Mouse (Mus musculus): Measurements from ENCODE around the gene Dmac2.

Dmac2 gene

DNA sequence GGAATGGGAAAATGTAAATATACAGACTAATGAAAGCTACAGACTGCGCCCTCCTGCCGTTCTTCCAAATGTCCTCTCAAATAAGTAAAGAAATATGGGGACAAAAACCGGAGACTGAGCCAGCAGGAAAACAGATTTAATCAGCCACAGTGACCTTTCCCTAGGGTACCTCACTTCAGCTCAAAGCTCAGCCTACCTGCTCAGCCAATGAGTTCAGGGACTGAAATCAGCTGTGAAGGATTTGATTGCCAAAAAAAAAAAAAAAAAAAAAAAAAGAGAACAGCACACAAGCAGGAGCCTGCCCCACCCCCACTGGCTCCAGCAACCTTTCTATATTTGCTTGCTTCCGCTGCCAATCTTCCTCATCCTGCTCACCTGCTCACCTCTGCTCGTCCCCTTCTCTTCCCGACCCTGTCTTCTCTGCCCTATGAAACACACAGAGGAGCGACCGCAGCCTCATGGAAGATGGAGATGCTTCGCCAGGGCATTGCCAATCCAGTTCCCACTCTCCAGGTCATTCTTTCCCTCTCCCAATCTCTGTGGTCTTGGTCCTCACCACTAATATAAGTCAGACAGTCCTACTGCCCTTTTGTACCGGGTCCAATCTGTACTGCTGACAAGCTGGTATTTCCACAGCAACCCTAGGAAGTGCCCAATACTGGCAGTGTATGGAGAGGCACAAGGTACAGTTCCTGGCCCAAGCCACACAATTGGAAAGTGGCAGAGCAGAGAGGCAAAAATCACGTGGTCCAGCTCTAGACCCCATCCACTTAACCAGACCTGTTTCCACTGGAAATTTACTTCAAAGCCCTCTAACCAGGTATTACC, 36.6 kb downstream of the Dmac2 start:
- DNase-seq (ENCODE audit: low spot score): no peak

DNA sequence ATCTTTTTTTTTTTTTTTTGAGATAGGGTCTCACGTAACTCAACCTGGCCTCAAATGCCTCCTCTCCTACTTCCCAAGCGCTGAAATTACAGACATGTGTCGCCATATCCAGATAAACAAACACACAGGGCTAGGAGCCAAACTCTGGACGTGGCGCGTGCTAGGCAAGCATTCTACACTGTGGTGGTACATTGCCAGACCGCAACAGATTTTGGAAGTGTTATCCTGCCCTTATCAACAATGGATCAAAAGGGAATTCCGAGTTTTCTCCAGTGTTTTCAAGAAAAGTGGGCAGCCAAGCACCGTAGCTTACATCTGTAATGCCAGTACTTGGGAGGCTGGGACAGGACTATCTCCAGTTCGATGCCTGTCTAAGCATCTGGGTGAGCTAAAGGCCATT, 38.6 kb downstream of the Dmac2 start:
- DNase-seq (ENCODE audit: low spot score): peak; percentile 34

DNA sequence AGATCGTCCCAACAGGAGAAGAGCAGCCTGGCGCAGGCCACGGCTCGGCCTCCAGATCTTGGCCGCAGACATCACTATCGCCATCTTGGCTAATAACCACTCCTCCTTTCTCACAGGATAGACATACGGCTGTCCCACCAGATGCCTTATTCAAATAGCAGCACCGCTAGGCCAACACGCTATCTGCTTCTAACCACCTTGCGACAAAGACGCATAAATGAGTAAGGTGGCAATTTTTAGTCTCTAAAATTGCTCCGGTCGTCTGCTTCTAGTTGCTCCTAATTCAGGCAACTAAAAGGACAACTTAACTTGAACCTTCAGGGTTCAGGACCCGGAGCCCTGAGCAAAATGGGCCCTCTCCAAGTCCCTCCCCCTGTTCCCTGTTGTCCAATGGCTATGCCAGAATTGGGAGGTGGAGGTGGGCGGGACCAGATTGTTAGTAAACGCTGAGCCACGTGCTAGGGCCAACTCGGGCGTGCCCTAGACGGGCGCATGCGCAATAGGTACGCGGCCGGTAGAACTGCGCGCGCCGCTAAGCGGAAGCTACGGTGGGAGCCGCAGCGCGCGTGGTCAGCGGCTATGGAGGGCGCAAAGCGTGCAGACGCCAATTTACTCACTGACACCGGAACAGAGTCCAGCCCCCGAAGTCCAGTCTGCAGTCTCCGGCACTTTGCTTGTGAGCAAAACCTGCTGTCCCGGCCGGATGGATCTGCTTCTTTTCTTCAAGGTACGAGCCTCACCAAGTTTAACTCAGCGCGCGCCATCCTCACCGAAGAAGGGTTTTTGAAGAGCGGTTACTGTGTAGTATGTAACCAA, 39.7 kb downstream of the Dmac2 start, which contains the start of the genes Bckdha and Exosc5:
TSS of gene Bckdha (minus strand) at position 325 of the 816 bp plus-strand sequence.
TSS of gene Exosc5 (plus strand) at position 508 of the 816 bp plus-strand sequence.
- peak; percentile 98 for DNase-seq (ENCODE audit: low spot score)

DNA sequence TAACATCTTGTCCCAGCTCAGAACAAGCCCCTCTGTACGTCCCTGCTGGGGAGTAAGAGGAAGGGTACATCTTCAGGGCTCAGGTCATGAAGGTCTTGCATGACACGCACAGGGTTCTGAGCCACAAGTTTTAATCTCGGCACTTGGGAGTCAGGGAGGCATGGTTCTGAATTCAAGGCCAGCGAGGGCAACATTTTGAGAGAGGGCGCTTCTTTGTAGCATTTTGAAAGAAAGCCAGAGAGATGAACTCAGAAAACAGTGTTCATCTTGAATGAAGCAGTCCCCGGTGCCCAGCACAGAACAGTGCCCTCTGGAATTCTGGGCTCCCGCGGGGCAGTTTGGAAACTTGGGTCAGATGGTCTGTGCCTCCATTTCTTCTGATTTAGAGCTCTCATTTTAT, 47.2 kb downstream of the Dmac2 start:
- DNase-seq (ENCODE audit: low spot score): no peak

DNA sequence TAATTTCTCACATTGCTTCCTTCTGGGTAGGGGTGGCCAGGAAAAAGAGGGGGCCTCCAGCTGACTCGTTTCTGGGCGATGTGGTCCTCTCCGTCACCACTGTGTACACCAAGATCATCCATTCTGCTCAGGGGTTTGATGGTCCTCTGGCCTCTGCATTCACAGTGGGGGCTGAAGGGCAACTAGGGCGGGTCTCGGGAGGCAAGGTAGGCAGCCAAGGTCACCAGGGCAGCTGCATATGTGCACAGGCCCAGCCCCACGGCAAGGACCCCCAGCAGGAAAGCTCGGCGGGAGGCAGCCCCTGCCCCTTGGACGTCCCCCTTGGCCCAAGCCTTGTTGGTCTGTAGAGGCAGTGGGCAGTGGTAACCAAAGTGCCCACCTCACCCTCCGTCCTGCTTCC, 49.9 kb downstream of the Dmac2 start:
- DNase-seq (ENCODE audit: low spot score): no peak

DNA sequence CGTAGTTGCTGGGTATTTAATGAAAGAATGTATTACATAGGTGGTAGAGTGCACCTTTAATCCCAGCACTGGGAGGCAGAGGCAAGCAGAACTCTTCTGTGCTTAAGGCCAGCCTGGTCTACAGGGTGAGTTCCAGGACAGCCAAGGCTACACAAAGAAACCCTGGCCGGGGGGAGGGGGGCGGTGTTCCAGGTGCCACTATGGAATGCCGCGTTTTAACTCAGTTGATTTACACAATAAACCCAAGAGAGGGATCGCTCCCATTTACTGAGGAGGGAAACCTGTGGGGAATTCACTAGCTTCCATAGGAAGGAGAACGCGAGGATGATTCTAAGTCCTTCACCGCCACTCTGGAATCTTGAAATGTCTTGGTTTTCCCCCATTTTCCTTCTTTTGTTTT, 50.4 kb downstream of the Dmac2 start:
- no peak for DNase-seq (ENCODE audit: low spot score)

DNA sequence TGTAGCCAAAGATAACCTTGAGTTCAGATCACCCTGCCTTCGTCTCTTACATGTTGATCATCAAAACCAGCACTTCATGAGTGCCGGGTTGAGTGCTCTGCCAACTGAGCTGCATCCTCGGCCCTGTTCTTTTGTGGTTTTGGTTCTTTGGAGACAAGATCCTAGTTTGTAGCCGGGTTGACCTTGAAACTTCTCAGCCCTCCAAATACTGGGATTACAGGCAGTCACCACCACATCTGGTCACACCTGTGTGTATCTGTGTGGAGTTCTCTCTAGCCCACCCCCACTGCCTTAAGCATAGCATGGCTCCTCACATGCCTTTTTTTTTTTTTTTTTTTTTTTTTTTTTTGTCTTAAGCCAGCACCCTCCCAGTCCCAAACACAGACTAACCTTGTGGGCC, 50.9 kb downstream of the Dmac2 start:
- DNase-seq (ENCODE audit: low spot score): no peak

DNA sequence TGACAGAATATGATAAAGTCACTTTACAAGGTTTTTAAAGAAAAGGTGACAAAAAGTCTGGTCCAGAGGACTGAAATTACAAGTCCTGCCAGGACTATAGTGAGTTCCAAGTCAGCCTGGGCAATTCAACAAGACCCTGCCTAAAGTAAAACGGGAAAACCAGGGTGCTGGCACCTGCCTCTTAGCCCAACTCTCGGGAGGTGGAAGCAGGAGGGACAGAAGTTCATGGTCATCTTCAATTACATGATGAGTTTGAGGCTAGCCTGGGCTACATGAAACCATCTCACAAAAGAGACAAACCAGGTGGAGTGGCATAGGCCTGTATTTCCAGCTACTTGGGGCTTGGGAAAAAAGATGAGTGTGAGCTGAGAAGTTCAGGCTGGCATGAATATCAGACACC, 52.5 kb downstream of the Dmac2 start:
- no peak for DNase-seq (ENCODE audit: low spot score)

DNA sequence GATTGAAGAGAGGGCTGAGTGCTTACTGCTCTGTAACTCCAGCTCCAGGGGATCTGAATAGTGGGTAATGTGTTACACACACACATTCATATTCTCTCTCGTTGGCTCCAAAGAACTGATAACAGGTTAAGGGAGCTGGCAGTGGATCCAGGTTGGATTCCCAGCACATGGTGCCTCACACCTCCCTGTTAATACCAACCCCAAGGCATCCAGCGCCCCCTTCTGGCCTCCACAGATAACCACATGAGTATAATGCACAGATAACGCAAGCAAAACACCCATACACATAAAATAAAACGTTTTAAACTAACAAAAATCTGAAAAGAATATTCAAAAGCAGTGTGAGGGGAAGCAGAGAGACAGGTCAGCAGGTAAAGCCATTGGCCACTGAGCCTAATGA, 53.2 kb downstream of the Dmac2 start:
- no peak for DNase-seq (ENCODE audit: low spot score)

DNA sequence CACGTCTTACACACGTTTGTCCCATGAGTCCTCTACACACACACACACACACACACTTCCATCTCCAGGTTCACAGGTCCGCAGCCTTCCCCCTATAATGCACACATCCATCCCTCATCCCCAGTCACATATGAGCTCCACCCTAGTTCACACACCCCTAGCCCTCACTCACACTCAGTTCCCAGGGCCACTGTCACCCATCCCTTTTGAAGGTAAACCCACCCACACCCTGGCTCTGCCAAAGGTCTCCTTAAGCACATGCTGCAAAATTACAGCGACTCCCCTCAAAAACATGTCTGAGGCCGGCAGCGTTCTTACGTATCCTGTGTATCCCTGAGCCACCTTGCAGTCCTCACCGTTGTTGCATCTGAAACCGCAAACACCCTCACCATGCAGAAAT, 55.1 kb downstream of the Dmac2 start:
- no peak for DNase-seq (ENCODE audit: low spot score)

DNA sequence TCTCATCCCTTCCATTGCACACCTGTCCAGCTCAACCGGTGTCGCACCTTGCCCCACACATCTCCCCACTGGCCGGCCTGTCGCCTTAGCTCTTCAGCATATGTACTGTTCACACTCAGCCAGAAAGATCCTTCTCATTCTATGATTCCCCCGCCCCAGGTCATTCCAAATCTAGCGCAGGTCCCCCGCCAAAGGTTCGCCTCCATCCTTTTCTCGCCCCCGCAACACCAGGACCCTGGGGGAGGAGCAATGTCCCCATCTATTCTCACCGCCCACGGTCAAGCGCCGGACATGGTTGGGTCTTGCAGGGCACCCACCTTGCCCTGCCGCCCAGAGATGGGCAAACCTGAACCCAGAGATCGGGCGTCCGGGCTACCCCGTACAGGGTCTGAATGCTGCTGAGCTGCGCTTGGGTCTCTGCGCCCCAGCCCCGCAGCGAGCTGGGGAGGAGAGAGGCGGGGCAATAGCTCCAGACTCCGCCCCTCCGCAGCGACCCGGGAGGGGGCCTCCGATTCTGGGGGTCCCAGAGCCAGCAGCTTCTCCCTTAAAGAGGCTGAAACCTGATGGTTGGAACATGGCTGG, 55.6 kb downstream of the Dmac2 start, which contains the start of gene Tmem91:
TSS of gene Tmem91 (minus strand) at position 448 of the 582 bp plus-strand sequence.
- no peak for DNase-seq (ENCODE audit: low spot score)
